32 mouse cellular contexts compared by ENCODE assay signal in the genomic region with DNA sequence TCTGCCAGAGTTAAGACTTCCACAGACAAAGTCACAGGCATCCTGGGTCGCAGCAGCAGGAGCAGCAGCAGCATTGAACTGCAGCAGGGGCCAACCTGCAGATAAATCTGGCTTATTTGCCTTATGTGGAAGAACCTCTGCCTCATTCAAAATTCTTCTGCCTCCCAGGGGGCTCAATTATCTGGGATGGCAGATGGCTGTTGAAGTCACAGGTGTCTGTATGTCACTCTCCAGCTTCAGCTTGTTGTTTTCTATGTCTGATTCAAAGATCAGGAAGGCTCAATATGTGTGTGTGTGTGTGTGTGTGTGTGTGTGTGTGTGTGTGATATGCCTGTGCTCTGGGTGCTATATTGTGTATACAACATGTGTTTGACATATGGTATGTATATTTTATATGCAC. TPM values are rescaled to one million over a fixed set of nuclear protein-coding genes. Genes with fewer than 3 reads are reported as not detected.
A peak's percentile ranks its signal among the peaks of the same experiment; 100 is the strongest.
DNase-seq lines count a peak whose midpoint lies in the region; ATAC-seq and TF ChIP-seq lines count a peak whose summit lies in the region.
"Had no signal": no experiment of that assay in that cellular context is flagged by ENCODE, and none has a peak within 500 bp of the region (broad histone marks: within the 10 kb centered on the region; RNA-seq: fewer than 3 reads in every experiment).

No protein-coding gene starts in this region.

- no peak overlapping the region for H3K4me3 ChIP-seq in hindbrain, embryonic 12.5 days
- H3K4me3 ChIP-seq in hindbrain, embryonic 10.5 days: no peak overlapping the region
- H3K4me3 ChIP-seq in forebrain, postnatal 0 days (ENCODE audit: low read depth, low read length): no peak overlapping the region
- no peak overlapping the region for H3K4me3 ChIP-seq in midbrain, embryonic 12.5 days
- no peak overlapping the region for H3K4me3 ChIP-seq in stomach, postnatal 0 days (ENCODE audit: low read depth, low read length)
- H3K4me3 ChIP-seq: embryonic facial prominence, embryonic 13.5 days; heart, embryonic 12.5 days; hindbrain, embryonic 15.5 days; layer of hippocampus, adult 2 months; limb, embryonic 12.5 days; liver, embryonic 12.5 days had no signal

- ATAC-seq in hindbrain, embryonic 12.5 days (ENCODE audit: low FRiP score): 0 out of 2 replicates have a peak, but pooled peaks have one; percentile 32
- ATAC-seq in forebrain, postnatal 0 days: peak; percentile 35; the same call in 1 of the 2 replicates
- peak; percentile 61 for ATAC-seq in midbrain, embryonic 12.5 days (ENCODE audit: low FRiP score, low read depth)
- ATAC-seq in stomach, postnatal 0 days (ENCODE audit: low FRiP score, low TSS enrichment): no peak
- ATAC-seq: activated CD4-positive, CD25-positive, alpha-beta regulatory T cell, adult 4 months; intestine, embryonic 16.5 days had no signal

- H3K36me3 ChIP-seq in hindbrain, embryonic 12.5 days: no peaks in the 10 kb centered on the region
- no peaks in the 10 kb centered on the region for H3K36me3 ChIP-seq in hindbrain, embryonic 10.5 days
- no peaks in the 10 kb centered on the region for H3K36me3 ChIP-seq in forebrain, postnatal 0 days (ENCODE audit: insufficient read depth)
- H3K36me3 ChIP-seq in midbrain, embryonic 12.5 days: no peaks in the 10 kb centered on the region
- H3K36me3 ChIP-seq in stomach, postnatal 0 days (ENCODE audit: control insufficient read depth, insufficient read depth, low read length): no peaks in the 10 kb centered on the region
- H3K36me3 ChIP-seq: embryonic facial prominence, embryonic 13.5 days; heart, embryonic 12.5 days; hindbrain, embryonic 15.5 days; limb, embryonic 12.5 days; liver, embryonic 12.5 days had no signal

- no peak for TF ChIP-seq EP300 in stomach, postnatal 0 days (optimal IDR thresholded peaks at IDR 0.05)

- TF ChIP-seq CTCF in forebrain, postnatal 0 days (IDR thresholded peaks at IDR 0.05; ENCODE audit: low read depth): no peak
- no peak for TF ChIP-seq CTCF in stomach, postnatal 0 days (IDR thresholded peaks at IDR 0.05; ENCODE audit: low read depth)

- no peak overlapping the region for H3K9ac ChIP-seq in hindbrain, embryonic 12.5 days
- H3K9ac ChIP-seq in forebrain, postnatal 0 days: no peak overlapping the region
- no peak overlapping the region for H3K9ac ChIP-seq in midbrain, embryonic 12.5 days (replicated peaks)
- H3K9ac ChIP-seq in stomach, postnatal 0 days (ENCODE audit: low read length): no peak overlapping the region
- H3K9ac ChIP-seq: embryonic facial prominence, embryonic 13.5 days; heart, embryonic 12.5 days; hindbrain, embryonic 15.5 days; limb, embryonic 12.5 days; liver, embryonic 12.5 days had no signal

- DNase-seq in hindbrain, embryonic 10.5 days (ENCODE audit: low spot score): no peak
- DNase-seq in forebrain, postnatal 0 days: no peak
- no peak for DNase-seq in stomach, postnatal 0 days (ENCODE audit: low spot score)
- no peak for DNase-seq in neural tube, embryonic 10.5 days (ENCODE audit: extremely low spot score, low spot score)
- no peak for DNase-seq in kidney, postnatal 36 days
- DNase-seq: adrenal gland, adult 8-10 months; cerebellum, adult 2 months; cerebellum, postnatal 25 days; gastrocnemius, postnatal 14 days; heart, adult 11 months; heart, postnatal 10 days; kidney, adult 9 months; kidney, postnatal 14 days; lung, adult 18-20 months; lung, postnatal 10 days; retina, postnatal 1 day; right cerebral cortex, postnatal 25 days; thymus, postnatal 14 days had no signal

- peaks cover 6% of the 10 kb centered on the region; the same call in 1 of the 2 replicates for H3K4me1 ChIP-seq in hindbrain, embryonic 12.5 days
- H3K4me1 ChIP-seq in hindbrain, embryonic 10.5 days (replicated peaks): 0 out of 2 replicates have a peak, but pooled peaks cover 8% of the 10 kb centered on the region
- H3K4me1 ChIP-seq in forebrain, postnatal 0 days (ENCODE audit: insufficient read depth): no peaks in the 10 kb centered on the region
- H3K4me1 ChIP-seq in midbrain, embryonic 12.5 days: no peaks in the 10 kb centered on the region
- no peaks in the 10 kb centered on the region for H3K4me1 ChIP-seq in stomach, postnatal 0 days (replicated peaks; ENCODE audit: control insufficient read depth, insufficient read depth)
- H3K4me1 ChIP-seq: heart, embryonic 12.5 days; limb, embryonic 12.5 days; liver, embryonic 12.5 days had no signal

- H3K27ac ChIP-seq in hindbrain, embryonic 12.5 days: no peak overlapping the region
- H3K27ac ChIP-seq in hindbrain, embryonic 10.5 days: no peak overlapping the region
- H3K27ac ChIP-seq in forebrain, postnatal 0 days (ENCODE audit: low read depth, low read length): no peak overlapping the region
- no peak overlapping the region for H3K27ac ChIP-seq in midbrain, embryonic 12.5 days (replicated peaks)
- H3K27ac ChIP-seq in stomach, postnatal 0 days (replicated peaks): 0 out of 2 replicates have a peak overlapping the region, but pooled peaks have one; percentile 18
- H3K27ac ChIP-seq: embryonic facial prominence, embryonic 13.5 days; hindbrain, embryonic 15.5 days; layer of hippocampus, adult 2 months; limb, embryonic 12.5 days; liver, embryonic 12.5 days had no signal

- H3K27me3 ChIP-seq in hindbrain, embryonic 12.5 days: no peaks in the 10 kb centered on the region
- no peaks in the 10 kb centered on the region for H3K27me3 ChIP-seq in hindbrain, embryonic 10.5 days (ENCODE audit: insufficient read depth, poor library complexity, severe bottlenecking)
- H3K27me3 ChIP-seq in forebrain, postnatal 0 days (ENCODE audit: insufficient read depth, low read length): no peaks in the 10 kb centered on the region
- H3K27me3 ChIP-seq in midbrain, embryonic 12.5 days: no peaks in the 10 kb centered on the region
- H3K27me3 ChIP-seq in stomach, postnatal 0 days (ENCODE audit: control insufficient read depth, insufficient read depth, low read length): no peaks in the 10 kb centered on the region
- H3K27me3 ChIP-seq: embryonic facial prominence, embryonic 13.5 days; hindbrain, embryonic 15.5 days; limb, embryonic 12.5 days; liver, embryonic 12.5 days had no signal

- H3K4me2 ChIP-seq in hindbrain, embryonic 12.5 days (replicated peaks): no peak overlapping the region
- no peak overlapping the region for H3K4me2 ChIP-seq in forebrain, postnatal 0 days (ENCODE audit: low read depth)
- H3K4me2 ChIP-seq in midbrain, embryonic 12.5 days (replicated peaks): no peak overlapping the region
- H3K4me2 ChIP-seq in stomach, postnatal 0 days (replicated peaks; ENCODE audit: low read depth): no peak overlapping the region
- H3K4me2 ChIP-seq: embryonic facial prominence, embryonic 13.5 days; heart, embryonic 12.5 days; hindbrain, embryonic 15.5 days; limb, embryonic 12.5 days; liver, embryonic 12.5 days had no signal

- 38% methylated on average over 1 of the region's 1 CpGs for whole genome bisulfite sequencing in hindbrain, embryonic 12.5 days
- 25% methylated on average over 1 of the region's 1 CpGs for WGBS in hindbrain, embryonic 10.5 days
- 18% methylated on average over 1 of the region's 1 CpGs for whole genome bisulfite sequencing in forebrain, postnatal 0 days
- 34% methylated on average over 1 of the region's 1 CpGs for WGBS in midbrain, embryonic 12.5 days
- 21% methylated on average over 1 of the region's 1 CpGs for WGBS in stomach, postnatal 0 days

- H3K9me3 ChIP-seq in hindbrain, embryonic 12.5 days (replicated peaks): no peaks in the 10 kb centered on the region
- no peaks in the 10 kb centered on the region for H3K9me3 ChIP-seq in hindbrain, embryonic 10.5 days
- H3K9me3 ChIP-seq in forebrain, postnatal 0 days (ENCODE audit: low read length): no peaks in the 10 kb centered on the region
- no peaks in the 10 kb centered on the region for H3K9me3 ChIP-seq in midbrain, embryonic 12.5 days
- H3K9me3 ChIP-seq in stomach, postnatal 0 days (ENCODE audit: control insufficient read depth, low read length): no peaks in the 10 kb centered on the region
- H3K9me3 ChIP-seq: embryonic facial prominence, embryonic 13.5 days; heart, embryonic 12.5 days; hindbrain, embryonic 15.5 days; limb, embryonic 12.5 days; liver, embryonic 12.5 days had no signal

RNA-seq across cellular contexts. Expression of a gene that starts 1.2 kb away (rescaled TPM):
- polyA plus RNA-seq in hindbrain, embryonic 12.5 days (2016; fragmentation: Nextera tagmentation; extraction: Ambion mirVana): 0.62 and 1.1 TPM in 2 replicates
- 0.25 and 0.41 TPM in 2 replicates for polyA plus RNA-seq in hindbrain, embryonic 10.5 days (2016; fragmentation: Nextera tagmentation; extraction: Ambion mirVana)
- total RNA-seq in forebrain, postnatal 0 days (2014; rRNA removed): not detected in 2 replicates
- 0.62 and 0.65 TPM in 2 replicates for polyA plus RNA-seq in forebrain, postnatal 0 days (2015; fragmentation: Nextera tagmentation; extraction: Ambion mirVana)
- 0.37 and 0.58 TPM in 2 replicates for polyA plus RNA-seq in midbrain, embryonic 12.5 days (2016; fragmentation: Nextera tagmentation; extraction: Ambion mirVana)
- 7.1 and 8.4 TPM in 2 replicates for polyA plus RNA-seq in stomach, postnatal 0 days (2015; fragmentation: Nextera tagmentation; extraction: Ambion mirVana)
- total RNA-seq: gastrocnemius, postnatal 14 days; heart, postnatal 10 days; MEL had no signal

RNA-seq across cellular contexts. Expression of a gene that starts 32.1 kb away (rescaled TPM):
- polyA plus RNA-seq in hindbrain, embryonic 12.5 days (2016; fragmentation: Nextera tagmentation; extraction: Ambion mirVana): 25.8 and 28.1 TPM in 2 replicates
- 13.4 and 13.9 TPM in 2 replicates for polyA plus RNA-seq in hindbrain, embryonic 10.5 days (2016; fragmentation: Nextera tagmentation; extraction: Ambion mirVana)
- 47.6 and 58.4 TPM in 2 replicates for total RNA-seq in forebrain, postnatal 0 days (2014; rRNA removed)
- polyA plus RNA-seq in forebrain, postnatal 0 days (2015; fragmentation: Nextera tagmentation; extraction: Ambion mirVana): 31.6 and 34.6 TPM in 2 replicates
- polyA plus RNA-seq in midbrain, embryonic 12.5 days (2016; fragmentation: Nextera tagmentation; extraction: Ambion mirVana): 17.6 and 20.7 TPM in 2 replicates
- 23.5 and 24.3 TPM in 2 replicates for polyA plus RNA-seq in stomach, postnatal 0 days (2015; fragmentation: Nextera tagmentation; extraction: Ambion mirVana)

RNA-seq across cellular contexts. Expression of a gene that starts 43.2 kb away (rescaled TPM):
- not detected in 2 replicates for polyA plus RNA-seq in hindbrain, embryonic 12.5 days (2016; fragmentation: Nextera tagmentation; extraction: Ambion mirVana)
- polyA plus RNA-seq in hindbrain, embryonic 10.5 days (2016; fragmentation: Nextera tagmentation; extraction: Ambion mirVana): not detected in 2 replicates
- not detected in 2 replicates for total RNA-seq in forebrain, postnatal 0 days (2014; rRNA removed)
- polyA plus RNA-seq in forebrain, postnatal 0 days (2015; fragmentation: Nextera tagmentation; extraction: Ambion mirVana): not detected in 2 replicates
- not detected in 2 replicates for polyA plus RNA-seq in midbrain, embryonic 12.5 days (2016; fragmentation: Nextera tagmentation; extraction: Ambion mirVana)
- not detected in 2 replicates for polyA plus RNA-seq in stomach, postnatal 0 days (2015; fragmentation: Nextera tagmentation; extraction: Ambion mirVana)
- total RNA-seq: adrenal gland, adult 8-10 months; gastrocnemius, postnatal 14 days; heart, postnatal 10 days; layer of hippocampus, adult 2 months; layer of hippocampus, postnatal 25 days had no signal
- polyA plus RNA-seq: C2C12; cerebellum, adult 2 months; embryonic facial prominence, embryonic 13.5 days; heart, embryonic 12.5 days; hindbrain, embryonic 15.5 days; limb, embryonic 12.5 days had no signal

RNA-seq across cellular contexts. Expression of a gene that starts 46.8 kb away (rescaled TPM):
- not detected in 2 replicates for polyA plus RNA-seq in hindbrain, embryonic 12.5 days (2016; fragmentation: Nextera tagmentation; extraction: Ambion mirVana)
- not detected in 2 replicates for polyA plus RNA-seq in hindbrain, embryonic 10.5 days (2016; fragmentation: Nextera tagmentation; extraction: Ambion mirVana)
- total RNA-seq in forebrain, postnatal 0 days (2014; rRNA removed): not detected in 2 replicates
- polyA plus RNA-seq in forebrain, postnatal 0 days (2015; fragmentation: Nextera tagmentation; extraction: Ambion mirVana): not detected in 2 replicates
- not detected in 2 replicates for polyA plus RNA-seq in midbrain, embryonic 12.5 days (2016; fragmentation: Nextera tagmentation; extraction: Ambion mirVana)
- polyA plus RNA-seq in stomach, postnatal 0 days (2015; fragmentation: Nextera tagmentation; extraction: Ambion mirVana): not detected in 2 replicates
- total RNA-seq: adrenal gland, adult 8-10 months; gastrocnemius, postnatal 14 days; heart, postnatal 10 days; layer of hippocampus, adult 2 months; layer of hippocampus, postnatal 25 days; MEL had no signal
- polyA plus RNA-seq: activated CD4-positive, CD25-positive, alpha-beta regulatory T cell, adult 4 months; C2C12; cerebellum, adult 2 months; embryonic facial prominence, embryonic 13.5 days; heart, embryonic 12.5 days; hindbrain, embryonic 15.5 days; limb, embryonic 12.5 days; liver, embryonic 12.5 days; spleen, adult 2 months had no signal
